Mouse (Mus musculus): ENCODE results near the gene Gpn2. TPM values are rescaled to one million over a fixed set of nuclear protein-coding genes. Genes with fewer than 3 reads are reported as not detected.

Gpn2 gene
- polyA plus RNA-seq, 1 experiment from 2014 or later: 20.8 TPM

Small RNAs within 50 kb of the gene (microRNA-seq; reads per million reads assigned to microRNA genes)
- gene Gm23158: not detected

Other genes starting within 250 kb of the Gpn2 start
- gene Wdtc1, start 230.9 kb upstream of the Gpn2 start, polyA plus RNA-seq (2015; fragmentation: Nextera tagmentation; extraction: Ambion mirVana): 10.8 and 11.2 TPM in 2 replicates
- 7.6 and 8.3 TPM in 2 replicates for gene Slc9a1, start 214.7 kb upstream of the Gpn2 start, polyA plus RNA-seq (2015; fragmentation: Nextera tagmentation; extraction: Ambion mirVana)
- 1.5 and 1.9 TPM in 2 replicates for gene Tent5b, start 104.2 kb upstream of the Gpn2 start, polyA plus RNA-seq (2015; fragmentation: Nextera tagmentation; extraction: Ambion mirVana)
- 0.79 and 1.2 TPM in 2 replicates for gene Trnp1, start 85.8 kb upstream of the Gpn2 start, polyA plus RNA-seq (2015; fragmentation: Nextera tagmentation; extraction: Ambion mirVana)
- gene Kdf1, start 65.4 kb upstream of the Gpn2 start, polyA plus RNA-seq (2015; fragmentation: Nextera tagmentation; extraction: Ambion mirVana): 29.2 and 29.7 TPM in 2 replicates
- 300 and 313 TPM in 2 replicates for gene Nudc, start 38.4 kb upstream of the Gpn2 start, polyA plus RNA-seq (2015; fragmentation: Nextera tagmentation; extraction: Ambion mirVana)
- gene Nr0b2, start 31.0 kb upstream of the Gpn2 start, polyA plus RNA-seq (2015; fragmentation: Nextera tagmentation; extraction: Ambion mirVana): 0.61 and 0.70 TPM in 2 replicates
- 6.3 and 9.9 TPM in 2 replicates for gene Gpatch3, start 9.6 kb upstream of the Gpn2 start, polyA plus RNA-seq (2015; fragmentation: Nextera tagmentation; extraction: Ambion mirVana)
- 17.7 and 20.9 TPM in 2 replicates for gene Sfn, start 17.8 kb downstream of the Gpn2 start, polyA plus RNA-seq (2015; fragmentation: Nextera tagmentation; extraction: Ambion mirVana)
- gene Zdhhc18, start 65.8 kb downstream of the Gpn2 start, polyA plus RNA-seq (2015; fragmentation: Nextera tagmentation; extraction: Ambion mirVana): 6.2 and 7.7 TPM in 2 replicates
- gene Pigv, start 88.3 kb downstream of the Gpn2 start, polyA plus RNA-seq (2015; fragmentation: Nextera tagmentation; extraction: Ambion mirVana): 18.4 and 20.2 TPM in 2 replicates
- 26.9 and 29.4 TPM in 2 replicates for gene Arid1a, start 172.4 kb downstream of the Gpn2 start, polyA plus RNA-seq (2015; fragmentation: Nextera tagmentation; extraction: Ambion mirVana)

Measured in lung, embryonic 15.5 days (tissue).